Mouse (Mus musculus): Measurements from ENCODE around the gene Xpo5.

GRCm38 (mm10) chr17:46168768-46169167 is 33.8 kb upstream of the Xpo5 start:
- TF ChIP-seq GATA1 (IDR thresholded peaks at IDR 0.05; ENCODE audit: borderline replicate concordance, low read length) (no peak), FLI1 (IDR thresholded peaks at IDR 0.05; ENCODE audit: low read length) (no peak)

Data from megakaryocyte, embryonic 14.5 days (primary cell).